Mouse (Mus musculus): ENCODE data around the gene Dnajc3.

Gene Dnajc3

GRCm38 (mm10) chr14:118930777-118931176, 7.0 kb upstream of the Dnajc3 start:
- in situ Hi-C loops (cut with MboI), result loop anchor here (10.0 kb wide), 1 partner anchor 796 kb away; the partner anchor contains the start of genes Gpr180 and Tgds

- in situ Hi-C loops (cut with MboI), result loop anchor here (10.0 kb wide), 1 partner anchor 796 kb away; the partner anchor contains the start of genes Gpr180 and Tgds
These were observed 6.6 kb upstream of the Dnajc3 start for GRCm38 (mm10) chr14:118931181-118931580.

GRCm38 (mm10) chr14:118932956-118933355, 4.8 kb upstream of the Dnajc3 start:
- in situ Hi-C loops (cut with MboI), result loop anchor here (10.0 kb wide), 1 partner anchor 798 kb away; the partner anchor contains the start of genes Gpr180 and Tgds

- in situ Hi-C loops (cut with MboI), result loop anchor here (10.0 kb wide), 1 partner anchor 800 kb away; the partner anchor contains the start of genes Gpr180 and Tgds
These were observed 3.1 kb upstream of the Dnajc3 start for GRCm38 (mm10) chr14:118934686-118935085.

GRCm38 (mm10) chr14:118936236-118936635, 1.5 kb upstream of the Dnajc3 start:
- in situ Hi-C loops (cut with MboI), result loop anchor here (10.0 kb wide), 1 partner anchor 801 kb away; the partner anchor contains the start of genes Gpr180 and Tgds

GRCm38 (mm10) chr14:118936952-118937351, 824 bp upstream of the Dnajc3 start:
- in situ Hi-C loops (cut with MboI), result loop anchor here (10.0 kb wide), 1 partner anchor 802 kb away; the partner anchor contains the start of genes Gpr180 and Tgds

GRCm38 (mm10) chr14:118938551-118938950, 775 bp downstream of the Dnajc3 start:
- in situ Hi-C loops (cut with MboI), result loop anchor here (10.0 kb wide), 1 partner anchor 804 kb away; the partner anchor contains the start of genes Gpr180 and Tgds

- in situ Hi-C loops (cut with MboI), result no loop called here
These were observed 3.2 kb downstream of the Dnajc3 start for GRCm38 (mm10) chr14:118940796-118941495.

- in situ Hi-C loops (cut with MboI), result no loop called here
These were observed 4.3 kb downstream of the Dnajc3 start for GRCm38 (mm10) chr14:118942076-118942475.

- in situ Hi-C loops (cut with MboI), result no loop called here
These were observed 6.9 kb downstream of the Dnajc3 start for GRCm38 (mm10) chr14:118944702-118945101.

GRCm38 (mm10) chr14:118948841-118949240, 11.1 kb downstream of the Dnajc3 start:
- in situ Hi-C loops (cut with MboI), result no loop called here

GRCm38 (mm10) chr14:118951912-118952583, 14.3 kb downstream of the Dnajc3 start:
- in situ Hi-C loops (cut with MboI), result no loop called here

GRCm38 (mm10) chr14:118958010-118958409, 20.2 kb downstream of the Dnajc3 start:
- in situ Hi-C loops (cut with MboI), result no loop called here

- in situ Hi-C loops (cut with MboI), result no loop called here
These were observed 27.7 kb downstream of the Dnajc3 start for GRCm38 (mm10) chr14:118965356-118966000.

GRCm38 (mm10) chr14:118967646-118968045, 29.9 kb downstream of the Dnajc3 start:
- in situ Hi-C loops (cut with MboI), result no loop called here

- in situ Hi-C loops (cut with MboI), result no loop called here
These were observed 34.5 kb downstream of the Dnajc3 start for GRCm38 (mm10) chr14:118972268-118972667.

- in situ Hi-C loops (cut with MboI), result no loop called here
These were observed 39.5 kb downstream of the Dnajc3 start for GRCm38 (mm10) chr14:118977136-118977816.

GRCm38 (mm10) chr14:118979571-118980325, 42.0 kb downstream of the Dnajc3 start:
- in situ Hi-C loops (cut with MboI), result no loop called here

GRCm38 (mm10) chr14:118980358-118980757, 42.6 kb downstream of the Dnajc3 start:
- in situ Hi-C loops (cut with MboI), result no loop called here

- in situ Hi-C loops (cut with MboI), result no loop called here
These were observed 43.1 kb downstream of the Dnajc3 start for GRCm38 (mm10) chr14:118980890-118981289.

All from mature B cell (primary cell).